Mouse (Mus musculus): Measurements from ENCODE around the gene Selenon. TPM values are rescaled to one million over a fixed set of nuclear protein-coding genes. Genes with fewer than 3 reads are reported as not detected.

Gene Selenon
- total RNA-seq (2014; rRNA removed) (22.8 and 26.1 TPM in 2 replicates), polyA plus RNA-seq (2015; fragmentation: Nextera tagmentation; extraction: Ambion mirVana) (9.1 and 9.4 TPM in 2 replicates)

DNA sequence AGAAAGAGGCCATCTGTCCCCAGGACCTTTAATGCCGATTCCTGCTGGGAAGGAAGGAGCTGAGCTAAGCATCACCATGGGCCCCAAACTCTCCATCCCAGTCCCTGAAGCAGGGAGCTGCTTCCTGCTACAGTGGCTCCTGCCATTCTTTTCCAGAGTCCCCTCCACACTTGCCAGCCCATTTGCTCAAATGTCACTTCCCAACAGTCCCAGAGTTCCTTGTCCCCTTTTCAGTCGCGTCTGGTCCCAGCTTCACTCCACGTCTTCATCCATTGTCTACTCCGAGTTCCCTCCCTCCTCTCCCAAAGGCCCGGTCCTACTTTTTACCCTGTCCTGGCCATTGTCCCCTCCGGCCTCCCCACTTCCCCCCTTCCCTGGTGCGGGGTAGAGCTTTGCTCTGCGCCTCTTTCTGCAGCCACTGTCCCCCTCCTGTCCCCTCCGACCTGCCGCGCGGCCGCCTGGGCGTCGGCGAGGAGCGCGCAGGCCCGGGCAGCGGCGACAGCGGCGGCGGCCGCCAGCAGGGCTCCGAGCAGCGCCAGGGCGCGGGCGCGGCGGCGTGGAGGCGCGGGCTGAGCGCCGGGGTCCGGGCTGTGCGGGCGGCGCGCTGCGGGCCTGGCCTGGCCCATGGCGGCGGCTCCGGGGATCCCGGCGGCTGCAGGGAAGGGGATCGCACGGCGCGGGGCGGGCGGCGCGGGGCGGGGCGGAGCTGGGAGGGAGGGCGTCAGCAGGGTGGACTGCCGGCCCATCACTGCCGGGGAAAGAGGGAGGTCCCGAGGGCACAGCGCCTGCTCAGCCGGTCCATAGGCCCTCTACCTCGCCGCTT, at the start of gene Selenon:
Selenon (minus strand) TSS at position 673 of the 823 bp plus-strand sequence.
- TF ChIP-seq CTCF (IDR thresholded peaks at IDR 0.05) = no peak
- peak within 1 kb of the TSS; percentile 96 for H3K9ac ChIP-seq (replicated peaks; ENCODE audit: low read length, poor library complexity, severe bottlenecking)
- H3K4me3 ChIP-seq (ENCODE audit: low read depth, low read length) = peak within 1 kb of the TSS; percentile 81
- peak within 1 kb of the TSS; percentile 86 for H3K4me2 ChIP-seq (ENCODE audit: low read depth, low read length, poor library complexity, severe bottlenecking)
- WGBS = under 1% methylated on average over 57 of the region's 67 CpGs
- peaks cover 7% of the 10 kb centered on the region for H3K4me1 ChIP-seq (ENCODE audit: insufficient read depth, low read length)
- H3K36me3 ChIP-seq (ENCODE audit: insufficient read depth, low read length) = peaks cover 8% of the 10 kb centered on the region; the same call in 1 of the 2 replicates
- H3K27me3 ChIP-seq (ENCODE audit: insufficient read depth, low read length) = no peaks in the 10 kb centered on the region
- no peaks in the 10 kb centered on the region for H3K9me3 ChIP-seq (ENCODE audit: low read length)
- peak within 1 kb of the TSS; percentile 81 for H3K27ac ChIP-seq (ENCODE audit: low read depth, low read length)
- peak; percentile 52 for DNase-seq (ENCODE audit: low spot score)
- peak; percentile 64 for ATAC-seq (ENCODE audit: low FRiP score)

- Histone ChIP-seq H3K36me3 (ENCODE audit: insufficient read depth, low read length) (no peaks in the 10 kb centered on the region), H3K9me3 (ENCODE audit: low read length) (no peaks in the 10 kb centered on the region), H3K27ac (ENCODE audit: low read depth, low read length) (no peak overlapping the region), H3K27me3 (ENCODE audit: insufficient read depth, low read length) (no peaks in the 10 kb centered on the region; the same call in 1 of the 2 replicates), H3K9ac (replicated peaks; ENCODE audit: low read length, poor library complexity, severe bottlenecking) (no peak overlapping the region), H3K4me3 (ENCODE audit: low read depth, low read length) (no peak overlapping the region), H3K4me2 (ENCODE audit: low read depth, low read length, poor library complexity, severe bottlenecking) (no peak overlapping the region), H3K4me1 (ENCODE audit: insufficient read depth, low read length) (peaks cover 2% of the 10 kb centered on the region; the same call in 1 of the 2 replicates)
- no peak for DNase-seq (ENCODE audit: low spot score)
- no peak for TF ChIP-seq CTCF (IDR thresholded peaks at IDR 0.05)
- 35% methylated on average over 8 of the region's 8 CpGs for WGBS
- ATAC-seq (ENCODE audit: low FRiP score) = no peak
Measured at GRCm38 (mm10) chr4:134601404-134601803, 49.4 kb upstream of the Selenon start.

DNA sequence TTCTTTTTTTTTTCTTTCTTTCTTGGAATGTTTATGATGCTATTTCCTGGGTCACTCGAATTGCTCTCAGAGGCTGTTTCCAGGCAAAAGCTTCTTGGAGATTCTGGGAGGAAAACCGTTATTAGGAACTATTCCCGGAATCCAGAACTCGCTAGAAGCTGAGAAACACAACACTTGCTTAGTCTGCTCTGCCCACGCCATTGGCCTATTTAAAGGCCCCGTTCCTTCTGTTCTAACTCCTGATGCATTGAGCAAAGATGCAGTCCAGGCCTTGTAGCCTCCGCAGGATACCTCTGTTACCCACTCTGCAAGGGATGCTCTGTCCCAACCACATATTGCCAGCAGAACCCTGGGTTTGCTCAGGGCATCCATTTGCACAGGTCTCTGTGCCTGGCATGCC, 48.8 kb upstream of the Selenon start:
- no peak overlapping the region for H3K4me3 ChIP-seq (ENCODE audit: low read depth, low read length)
- no peak overlapping the region for H3K4me2 ChIP-seq (ENCODE audit: low read depth, low read length, poor library complexity, severe bottlenecking)
- no peaks in the 10 kb centered on the region for H3K36me3 ChIP-seq (ENCODE audit: insufficient read depth, low read length)
- WGBS = 82% methylated on average over 7 of the region's 7 CpGs
- H3K9me3 ChIP-seq (ENCODE audit: low read length) = no peaks in the 10 kb centered on the region
- no peak overlapping the region for H3K9ac ChIP-seq (replicated peaks; ENCODE audit: low read length, poor library complexity, severe bottlenecking)
- no peaks in the 10 kb centered on the region for H3K4me1 ChIP-seq (ENCODE audit: insufficient read depth, low read length)
- no peaks in the 10 kb centered on the region; the same call in 1 of the 2 replicates for H3K27me3 ChIP-seq (ENCODE audit: insufficient read depth, low read length)
- TF ChIP-seq CTCF (IDR thresholded peaks at IDR 0.05) = no peak
- H3K27ac ChIP-seq (ENCODE audit: low read depth, low read length) = 0 out of 2 replicates have a peak overlapping the region, but pooled peaks have one; percentile 18
- ATAC-seq (ENCODE audit: low FRiP score) (no peak), DNase-seq (ENCODE audit: low spot score) (no peak)

DNA sequence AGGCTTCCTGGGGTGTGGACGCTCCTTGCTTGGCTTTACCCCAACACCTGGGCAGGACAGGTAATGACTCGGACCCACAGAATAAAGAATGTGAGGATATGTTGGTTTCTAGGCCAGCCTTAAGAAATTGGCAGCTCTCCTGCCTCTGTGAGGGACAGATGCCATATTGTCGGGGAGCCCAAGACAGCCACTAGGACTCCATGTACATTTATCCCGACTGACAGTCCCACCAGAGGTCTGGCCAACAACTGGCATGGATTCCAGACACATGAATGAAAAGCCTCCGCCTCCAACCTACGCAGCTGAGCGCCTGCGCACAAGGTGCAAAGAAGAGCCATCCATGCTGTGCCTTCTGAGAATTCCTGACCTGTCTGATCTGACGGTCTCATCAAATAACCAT, 48.1 kb upstream of the Selenon start:
- WGBS = 79% methylated on average over 9 of the region's 9 CpGs
- no peak overlapping the region for H3K27ac ChIP-seq (ENCODE audit: low read depth, low read length)
- H3K9ac ChIP-seq (replicated peaks; ENCODE audit: low read length, poor library complexity, severe bottlenecking) = no peak overlapping the region
- ATAC-seq (ENCODE audit: low FRiP score) (no peak), DNase-seq (ENCODE audit: low spot score) (peak; percentile 55)
- H3K4me1 ChIP-seq (ENCODE audit: insufficient read depth, low read length) = no peaks in the 10 kb centered on the region
- no peaks in the 10 kb centered on the region; the same call in 1 of the 2 replicates for H3K27me3 ChIP-seq (ENCODE audit: insufficient read depth, low read length)
- TF ChIP-seq CTCF (IDR thresholded peaks at IDR 0.05) = no peak
- H3K4me2 ChIP-seq (ENCODE audit: low read depth, low read length, poor library complexity, severe bottlenecking) = no peak overlapping the region
- H3K4me3 ChIP-seq (ENCODE audit: low read depth, low read length) = no peak overlapping the region
- no peaks in the 10 kb centered on the region for H3K36me3 ChIP-seq (ENCODE audit: insufficient read depth, low read length)
- no peaks in the 10 kb centered on the region for H3K9me3 ChIP-seq (ENCODE audit: low read length)

DNA sequence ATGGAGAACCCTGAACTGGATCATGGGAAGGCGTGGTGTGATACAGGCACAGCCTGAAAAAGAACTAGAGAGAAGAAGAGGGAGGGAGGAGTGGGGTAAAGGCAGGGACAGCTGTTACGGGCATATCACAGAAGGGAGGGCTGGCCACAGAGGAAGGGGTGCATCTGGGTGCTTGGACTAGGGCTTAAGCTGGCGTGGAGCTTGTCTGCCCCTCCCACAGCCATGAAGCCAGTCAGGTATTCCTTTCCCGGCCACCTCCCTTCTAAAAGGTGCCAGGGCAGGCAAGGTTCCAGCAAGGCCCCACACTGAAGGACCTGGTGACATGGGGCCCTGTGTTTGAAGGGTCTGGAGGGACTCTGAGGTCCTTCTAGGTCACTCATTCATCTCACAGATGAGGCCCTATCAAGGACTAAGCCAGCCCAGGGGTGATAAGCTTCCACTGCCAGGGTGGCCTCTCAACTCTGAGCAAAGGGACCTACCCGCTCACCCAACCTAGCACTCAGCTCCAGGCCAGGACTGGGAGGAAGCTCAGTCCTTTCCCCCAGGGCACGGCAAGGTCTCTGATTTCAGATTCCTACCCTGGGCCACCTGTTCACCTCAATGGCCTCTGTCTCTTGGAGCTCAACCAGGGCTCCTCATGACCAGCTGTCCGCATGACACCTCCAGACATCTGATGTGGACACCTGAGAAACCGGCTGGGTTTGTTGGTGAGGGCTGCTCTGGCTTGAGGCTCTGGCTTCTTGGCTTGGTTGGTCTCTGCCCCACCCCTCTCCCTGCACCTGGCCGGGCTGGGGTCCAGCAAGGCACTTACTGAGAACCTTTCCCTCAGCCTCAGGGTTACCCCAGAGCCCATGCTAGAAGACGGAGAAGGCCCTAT, 45.1 kb upstream of the Selenon start:
- 88% methylated on average over 10 of the region's 10 CpGs for WGBS
- no peak for ATAC-seq (ENCODE audit: low FRiP score)

More for the DNA sequence above, 45.1 kb upstream of the Selenon start:
- Histone ChIP-seq H3K27ac (ENCODE audit: low read depth, low read length) (no peak overlapping the region), H3K4me1 (ENCODE audit: insufficient read depth, low read length) (no peaks in the 10 kb centered on the region), H3K4me2 (ENCODE audit: low read depth, low read length, poor library complexity, severe bottlenecking) (no peak overlapping the region), H3K36me3 (ENCODE audit: insufficient read depth, low read length) (no peaks in the 10 kb centered on the region), H3K9me3 (ENCODE audit: low read length) (no peaks in the 10 kb centered on the region), H3K4me3 (ENCODE audit: low read depth, low read length) (no peak overlapping the region), H3K27me3 (ENCODE audit: insufficient read depth, low read length) (no peaks in the 10 kb centered on the region; the same call in 1 of the 2 replicates), H3K9ac (replicated peaks; ENCODE audit: low read length, poor library complexity, severe bottlenecking) (no peak overlapping the region)
- no peak for TF ChIP-seq CTCF (IDR thresholded peaks at IDR 0.05)
- DNase-seq (ENCODE audit: low spot score) = no peak

Data from midbrain, postnatal 0 days (tissue).